Mouse (Mus musculus) lung, adult 2 months (tissue): Measurements from ENCODE around the gene Kcnj14.

ENCODE experiments used
- CTCF ChIP-seq: fragments of 200-500 bp; IDR thresholded peaks from 2 replicates; pipeline ENCODE4 v1.5.1; 2011; ENCODE audit warnings: mild to moderate bottlenecking, low read length, control low read depth; ENCODE audit not compliant: insufficient read depth
- POLR2A ChIP-seq: fragments of 200-500 bp; IDR thresholded peaks from 2 replicates; pipeline ENCODE4 v1.6.1; 2011; ENCODE audit warnings: low read depth, mild to moderate bottlenecking, control low read depth, low read length, borderline replicate concordance; ENCODE audit errors: extremely low read depth

DNA sequence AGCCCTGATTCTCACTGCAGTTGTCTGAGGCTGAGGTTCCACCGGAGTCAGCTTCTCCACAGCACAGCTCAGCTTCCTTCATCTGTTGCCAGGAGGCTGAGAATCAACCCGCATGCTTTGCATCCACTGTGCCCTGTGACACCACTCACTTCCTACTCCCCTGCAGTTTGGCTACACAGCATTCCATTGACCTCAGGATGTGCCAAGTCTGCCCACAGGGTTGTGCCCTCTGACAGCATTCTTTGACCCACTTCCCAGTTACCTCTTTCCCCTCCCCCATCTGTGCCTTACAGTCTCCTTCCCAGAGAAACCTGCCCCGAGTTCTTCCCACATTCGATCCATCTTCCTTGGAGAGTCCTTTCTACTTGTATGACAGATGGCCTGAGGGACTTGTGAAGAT lies 42.3 kb downstream of the Kcnj14 start:
- TF ChIP-seq POLR2A (no peak), CTCF (no peak)
